Mouse (Mus musculus) B cell, adult 2 months (primary cell): Measurements from ENCODE around the gene Nicn1.
A peak's percentile ranks its signal among the peaks of the same experiment; 100 is the strongest.
"Not testable (repeated sequence)": the region's sequence is repeated elsewhere in the genome, so short reads cannot be mapped to it uniquely, and the experiment has no call there.

Experiments used
- DNase-seq, 2 experiments: peaks; one replicate each; pipeline ENCODE4 v3.0.0; 2022

Nicn1 gene

DNA sequence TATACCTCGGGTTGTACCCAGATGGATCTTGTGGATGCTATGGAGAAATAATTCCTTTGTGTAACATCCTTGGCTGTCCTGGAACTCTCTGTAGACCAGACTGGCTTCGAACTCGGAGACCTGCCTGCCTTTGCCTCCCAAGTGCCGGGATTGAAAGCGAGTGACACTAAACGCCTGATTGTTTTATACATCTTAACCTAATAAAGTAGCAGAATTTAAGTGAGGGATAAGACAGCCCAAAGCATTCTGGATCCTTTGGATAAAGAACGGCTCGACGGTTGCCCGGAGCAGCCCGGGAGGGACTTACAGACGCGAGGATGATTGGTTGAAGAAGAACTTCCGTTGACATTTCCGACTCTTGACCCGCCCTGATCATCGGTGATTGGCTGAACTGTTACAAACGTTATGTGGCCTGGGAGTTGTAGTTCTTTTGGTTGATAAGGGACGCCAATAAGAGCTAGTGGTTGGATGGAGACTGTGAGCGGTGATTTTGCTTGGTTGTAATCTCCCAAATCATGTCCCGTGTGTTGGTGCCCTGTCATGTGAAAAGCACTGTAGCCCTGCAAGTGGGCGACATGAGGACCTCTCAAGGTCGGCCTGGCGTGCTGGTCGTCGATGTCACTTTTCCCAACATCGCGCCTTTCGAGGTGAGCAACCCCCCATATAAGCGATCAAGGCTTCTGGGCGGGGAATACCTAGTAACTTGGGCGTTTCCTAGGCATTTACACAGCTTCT, at the start of gene Nicn1:
Gene Nicn1 (plus strand): TSS at position 414 of the 735 bp plus-strand sequence.
- peak; percentile 85 to 88 for DNase-seq

DNA sequence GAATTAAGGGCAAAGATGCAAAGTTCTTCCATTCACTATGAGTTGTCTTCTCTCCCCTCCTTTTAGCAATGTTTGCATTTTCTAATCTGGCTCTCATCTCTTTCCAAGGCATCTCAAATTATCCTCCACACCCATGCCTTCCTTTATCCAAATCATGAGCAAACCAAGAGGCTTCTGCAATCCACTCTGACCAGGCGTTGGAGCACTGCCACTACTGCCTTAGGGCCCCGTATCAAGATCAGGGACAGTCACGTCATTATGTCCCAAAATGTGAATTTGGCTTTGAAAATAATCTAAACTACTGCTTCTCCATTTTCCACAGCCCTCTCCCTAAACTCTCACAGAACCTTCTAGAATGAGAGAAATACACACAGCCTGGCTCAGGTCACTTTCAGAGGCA, 45.7 kb upstream of the Nicn1 start:
- DNase-seq: no peak

DNA sequence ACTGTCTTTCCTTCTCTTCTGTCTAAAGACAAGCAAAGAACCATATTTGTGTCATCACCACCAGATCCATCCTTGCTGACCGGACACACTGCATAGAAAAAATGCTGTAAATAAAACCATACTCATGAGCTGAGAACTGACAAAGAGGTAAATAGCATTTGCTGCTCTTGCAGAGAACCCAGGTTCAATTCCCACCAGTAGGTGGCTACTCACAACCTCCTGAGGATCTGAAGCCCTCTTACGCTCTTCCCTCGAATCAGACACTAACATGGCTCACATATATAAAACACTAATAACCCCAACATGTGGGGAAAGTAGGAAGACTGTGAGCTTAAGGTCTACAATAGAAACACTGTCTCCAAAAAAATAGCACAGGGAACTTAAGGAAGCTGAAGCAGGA, 45.2 kb upstream of the Nicn1 start:
- DNase-seq: no peak

DNA sequence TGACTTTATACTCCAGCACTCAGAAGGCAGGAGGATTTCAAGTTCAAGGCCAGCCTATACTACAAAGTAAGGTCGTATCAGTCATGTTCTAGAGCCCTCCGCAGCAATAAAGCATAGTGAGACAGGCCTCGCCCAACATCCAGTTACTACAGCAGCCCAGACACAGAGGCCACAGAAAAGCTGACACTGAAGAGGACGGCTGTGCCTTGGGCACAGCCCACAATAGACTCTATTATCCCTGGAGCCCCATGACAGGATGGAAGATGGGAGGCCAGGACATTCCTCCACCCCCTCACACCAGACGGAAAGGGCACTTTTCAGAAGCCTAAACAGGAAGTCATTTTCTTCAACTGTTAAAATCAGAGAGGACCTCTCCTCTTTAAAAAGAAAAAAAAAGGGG, 41.3 kb upstream of the Nicn1 start:
- no peak for DNase-seq

DNA sequence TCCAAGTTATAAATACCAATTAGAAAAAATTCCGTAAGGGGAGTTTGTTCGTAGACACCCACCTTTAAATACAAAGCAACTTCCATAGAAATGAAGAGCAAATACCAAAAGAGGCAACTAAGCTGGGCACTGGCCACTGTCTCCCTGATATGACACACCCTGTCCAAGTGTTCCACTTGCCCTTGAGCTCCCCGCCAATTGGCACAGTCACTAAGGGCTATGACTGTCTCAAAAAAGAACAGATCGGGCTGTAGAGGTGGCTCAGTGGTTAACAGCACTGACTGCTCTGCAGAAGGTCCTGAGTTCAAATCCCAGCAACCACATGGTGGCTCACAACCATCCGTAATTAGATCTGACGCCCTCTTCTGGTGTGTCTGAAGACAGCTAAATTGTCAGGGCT, 38.4 kb upstream of the Nicn1 start:
- no peak for DNase-seq

DNA sequence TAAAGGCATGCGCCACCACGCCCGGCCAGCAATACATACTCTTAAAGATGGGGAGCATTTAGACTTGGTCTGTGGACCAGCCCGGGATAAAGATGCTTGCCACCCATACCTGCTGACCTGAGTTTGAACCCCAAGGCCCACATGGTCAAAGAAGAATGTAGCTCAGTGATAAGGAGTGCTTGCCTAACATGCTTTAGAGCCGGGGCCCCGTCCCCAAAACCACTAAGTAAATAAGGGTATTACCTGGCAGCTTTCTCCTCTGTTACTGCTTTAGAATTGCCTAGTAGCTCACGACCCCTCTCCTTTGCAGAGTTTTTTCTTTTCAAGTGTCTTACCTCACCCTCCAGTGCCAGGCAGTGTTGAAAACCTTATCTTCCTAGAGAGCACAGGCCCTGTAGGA, 37.5 kb upstream of the Nicn1 start:
- no peak for DNase-seq

DNA sequence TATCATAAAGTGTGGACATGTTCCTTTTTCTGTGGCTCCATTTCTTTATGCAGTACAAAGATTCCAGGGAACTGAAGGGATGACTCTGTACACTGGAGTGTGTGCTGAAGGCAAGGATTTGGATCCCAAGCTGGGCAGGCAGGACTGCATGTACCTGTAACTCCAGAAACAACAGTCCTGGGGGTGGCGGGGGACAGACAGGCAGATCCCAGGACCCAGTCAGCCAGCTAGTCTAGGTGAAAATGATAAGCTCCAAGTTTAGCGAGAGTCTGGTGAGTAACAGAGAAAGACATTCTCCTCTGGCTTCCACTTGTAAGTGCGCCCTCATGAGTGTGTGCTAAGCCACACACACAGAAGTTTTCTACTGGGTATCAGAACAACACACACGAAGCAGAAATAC, 29.7 kb upstream of the Nicn1 start:
- no peak for DNase-seq

DNA sequence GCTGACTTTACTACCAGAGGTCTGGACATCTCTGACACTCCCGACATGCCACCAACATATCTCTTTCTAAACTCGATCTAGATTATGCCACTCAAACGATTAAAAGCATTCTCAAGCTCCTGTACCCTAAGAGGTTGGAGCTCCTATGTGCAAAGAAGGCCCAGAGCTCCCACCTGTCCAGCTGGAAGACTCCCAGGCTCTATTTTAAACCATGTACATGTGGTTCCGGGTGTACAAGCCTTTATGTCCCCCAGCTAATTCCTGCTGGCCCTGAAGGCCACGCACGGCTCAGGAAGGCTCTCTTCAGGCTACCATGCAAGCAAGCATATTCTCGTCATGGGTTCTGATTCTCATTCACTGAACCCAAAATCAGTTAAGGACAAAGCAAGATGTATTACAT, 28.4 kb upstream of the Nicn1 start:
- no peak for DNase-seq

DNA sequence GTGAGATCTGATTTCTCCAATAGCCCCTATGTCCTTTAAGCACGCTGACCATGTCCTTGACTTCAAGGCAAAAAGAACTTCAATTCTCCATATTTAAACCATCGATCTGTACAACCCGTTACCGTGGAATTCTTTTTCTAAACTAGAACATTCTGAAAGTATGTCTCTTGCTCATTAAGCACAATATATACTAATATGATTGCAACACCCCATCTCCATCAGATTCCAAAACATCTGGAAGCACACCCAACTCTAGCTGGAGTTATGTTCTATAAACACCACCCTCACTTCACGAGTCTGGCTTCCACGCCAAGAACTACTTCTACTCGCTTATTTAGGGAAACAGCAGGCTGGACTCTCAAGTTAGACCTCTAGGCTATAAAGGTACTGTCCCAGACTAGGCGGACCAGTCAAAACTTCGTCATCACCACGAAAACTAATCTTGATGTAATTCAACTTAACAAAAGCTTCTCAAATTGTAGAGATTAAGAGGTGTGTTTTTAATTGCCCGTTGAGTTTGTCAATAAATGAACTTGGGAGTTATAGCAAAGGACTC, 27.7 kb upstream of the Nicn1 start:
- DNase-seq: peak in 1 of 2 experiments; percentile 19

DNA sequence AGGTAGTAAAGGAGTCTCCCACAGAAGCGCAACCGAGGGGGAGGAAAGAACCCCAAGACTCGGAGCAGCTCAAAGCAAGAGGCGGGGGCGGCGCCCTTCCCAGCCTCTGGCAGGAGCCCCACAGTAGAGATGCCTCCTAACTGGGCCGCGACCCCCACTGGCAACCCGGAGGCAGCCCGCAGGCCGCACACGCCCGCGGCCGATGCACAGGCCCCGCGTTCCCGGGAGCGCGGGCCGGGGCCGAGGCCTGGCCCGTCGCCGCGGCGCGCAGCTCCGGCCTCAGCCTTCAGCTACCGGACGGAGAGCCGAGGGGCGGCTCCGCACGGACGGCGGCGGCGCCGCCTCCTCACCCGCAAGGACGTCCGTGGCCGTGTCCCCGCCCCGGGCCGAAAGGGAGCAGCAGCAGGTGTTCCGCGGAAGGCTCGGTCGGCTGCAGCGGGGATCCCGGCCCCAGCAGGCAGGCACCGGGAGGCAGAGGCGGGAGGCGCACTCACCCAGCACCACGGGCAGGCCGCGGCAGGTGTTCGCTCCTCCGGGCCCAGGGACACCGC, 27.0 kb upstream of the Nicn1 start:
- DNase-seq: no peak

DNA sequence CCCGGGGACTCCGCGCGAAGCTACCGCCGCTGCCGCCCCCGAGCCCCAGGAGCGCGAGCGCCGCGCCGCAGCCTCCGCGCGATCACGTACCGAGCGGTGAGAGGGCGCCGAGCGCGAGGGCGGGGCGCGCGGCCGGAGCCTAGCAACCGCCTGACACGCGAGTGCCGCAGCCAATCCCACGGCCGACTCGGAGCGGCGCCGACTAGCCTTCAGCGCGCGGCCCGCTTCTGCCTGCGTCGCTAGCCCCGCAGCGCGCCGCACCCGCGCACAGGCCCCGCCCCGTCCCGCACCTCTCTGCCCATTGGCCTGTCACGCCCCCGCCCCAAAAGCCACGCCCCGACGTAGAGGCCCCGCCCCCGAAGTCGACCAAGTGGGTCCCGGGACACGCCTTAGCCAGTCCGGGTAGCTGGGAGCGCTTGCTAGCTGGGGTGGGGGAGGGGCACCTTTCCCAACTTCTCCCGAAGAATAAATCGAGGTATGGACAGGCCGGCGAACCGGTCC, 26.5 kb upstream of the Nicn1 start, which contains the start of gene Dag1:
Gene Dag1 (minus strand): TSS at position 269 of the 501 bp plus-strand sequence.
- peak; percentile 99 to 100 for DNase-seq

DNA sequence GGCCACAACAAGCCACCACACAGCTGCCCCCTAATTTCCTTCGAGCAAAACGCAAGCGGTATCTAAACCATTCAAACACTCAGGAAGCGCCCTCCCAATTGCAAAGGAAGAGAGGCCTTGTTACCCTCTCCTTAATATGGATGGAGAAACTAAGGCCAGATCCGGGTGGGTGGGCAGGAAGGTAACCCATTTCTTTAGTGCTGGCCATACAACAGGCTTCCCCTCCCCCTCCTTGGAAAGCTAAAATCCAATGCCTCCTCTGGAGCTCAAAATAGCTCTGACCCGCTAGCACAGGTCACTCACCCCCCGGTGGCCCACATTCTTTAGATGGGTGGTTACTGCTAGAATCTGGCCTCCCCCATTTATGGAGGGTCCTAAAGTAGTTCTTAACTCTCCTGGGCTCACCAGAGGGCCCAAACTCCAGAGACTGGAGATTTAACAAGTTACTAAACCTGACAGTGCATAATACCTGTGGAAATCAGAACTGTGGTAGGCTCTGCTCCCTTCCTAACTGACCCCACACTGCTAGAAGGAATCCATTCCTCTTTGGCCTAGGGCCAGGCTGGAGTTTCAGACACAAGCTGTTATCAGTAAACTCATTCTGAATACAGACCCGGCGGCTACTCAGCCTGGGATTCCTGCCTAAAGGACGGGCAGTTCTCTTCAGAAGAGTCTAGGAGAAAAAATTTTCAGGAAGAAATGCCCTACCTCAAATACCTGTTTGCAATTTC, 25.9 kb upstream of the Nicn1 start:
- no peak for DNase-seq

DNA sequence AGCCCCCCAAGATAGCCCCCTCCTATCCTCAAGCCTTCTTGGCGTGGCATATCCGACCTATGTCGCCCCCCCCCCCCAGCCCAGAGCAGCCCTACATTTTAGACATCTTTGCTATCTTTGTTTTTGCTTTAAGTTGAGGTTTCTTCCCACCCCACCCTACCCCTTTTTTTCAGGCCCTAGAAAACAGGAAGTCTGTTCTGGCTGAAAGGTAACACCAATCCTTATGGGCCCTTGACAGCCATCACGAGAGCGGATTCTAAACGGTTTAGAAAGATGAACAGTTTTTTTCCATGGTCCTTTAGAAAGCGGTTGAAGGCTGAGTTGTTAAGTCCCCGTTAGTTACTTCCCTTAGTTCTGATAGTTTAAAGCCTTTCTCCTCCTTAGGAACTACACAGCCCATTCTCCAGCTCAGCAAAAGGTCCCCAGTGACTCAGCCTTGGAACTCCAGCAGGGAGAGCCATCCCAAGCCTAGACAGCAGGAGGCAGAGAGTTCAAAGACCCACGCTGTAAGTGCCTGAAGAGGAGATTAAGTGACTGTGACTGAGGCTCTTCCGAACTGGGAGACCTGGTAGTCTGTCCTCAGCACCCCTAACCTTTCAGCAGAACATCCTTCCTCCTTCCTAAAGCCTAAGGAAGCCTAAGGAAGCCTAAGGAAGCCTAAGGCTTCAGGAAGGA, 23.8 kb upstream of the Nicn1 start:
- peak; percentile 21 to 35 for DNase-seq

DNA sequence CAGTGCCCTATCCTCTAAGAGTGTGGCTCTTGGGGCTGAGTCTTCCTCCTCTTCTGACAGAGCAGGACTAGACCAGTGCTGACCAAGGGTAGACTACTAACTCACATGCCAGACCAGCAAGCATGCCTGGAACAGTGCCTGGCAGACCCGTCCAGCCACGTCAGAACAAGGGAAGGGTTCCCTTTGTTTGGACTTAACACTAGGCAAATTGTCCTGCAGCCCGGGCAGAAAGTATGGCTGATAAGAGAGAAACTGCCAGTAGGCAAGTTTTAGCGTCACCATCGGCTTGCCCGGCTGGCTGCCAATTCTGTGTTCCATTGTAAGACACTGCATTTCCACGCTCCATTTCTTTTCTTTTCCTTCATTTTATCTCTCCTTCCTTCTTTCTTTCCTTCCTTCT, 22.5 kb upstream of the Nicn1 start:
- no peak for DNase-seq

DNA sequence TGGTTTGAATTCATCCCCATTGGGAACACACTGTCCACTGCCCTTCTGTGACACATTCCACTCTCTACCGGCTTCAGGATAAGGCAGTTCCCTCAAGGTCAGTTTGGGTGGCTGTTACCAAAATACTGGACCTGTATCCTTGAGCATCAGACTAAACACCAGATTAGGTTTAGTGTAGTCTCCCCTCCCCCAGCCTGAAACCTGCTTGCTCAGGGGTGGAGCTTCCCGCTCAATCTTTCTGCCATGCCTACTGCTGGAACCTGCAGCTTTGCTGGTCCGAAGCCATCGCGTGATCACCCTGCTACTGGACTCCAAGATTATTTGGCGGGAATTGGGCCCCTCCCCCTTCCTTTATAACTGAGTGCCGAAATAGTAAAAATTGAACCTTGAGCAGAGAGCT, 21.5 kb upstream of the Nicn1 start:
- DNase-seq: not testable (repeated sequence)

DNA sequence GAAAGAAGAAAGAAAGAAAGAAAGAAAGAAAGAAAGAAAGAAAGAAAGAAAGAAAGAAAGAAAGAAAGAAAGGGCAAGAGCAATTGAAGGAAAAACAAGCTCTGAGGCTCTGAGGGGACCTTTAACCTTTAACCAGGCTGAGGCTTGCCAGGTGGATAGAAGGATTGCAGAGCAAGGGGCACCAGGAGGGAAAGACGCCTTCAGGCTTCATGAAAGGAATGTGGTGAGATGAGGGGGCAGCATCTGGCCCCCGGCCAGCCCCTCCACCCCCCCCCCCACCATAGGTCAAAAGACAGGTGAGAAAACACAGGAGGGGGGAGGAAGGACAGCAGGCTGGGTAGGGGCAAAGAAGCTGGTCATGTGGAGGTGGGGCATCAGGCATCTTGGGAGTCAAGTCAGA, 18.3 kb upstream of the Nicn1 start:
- no peak for DNase-seq

DNA sequence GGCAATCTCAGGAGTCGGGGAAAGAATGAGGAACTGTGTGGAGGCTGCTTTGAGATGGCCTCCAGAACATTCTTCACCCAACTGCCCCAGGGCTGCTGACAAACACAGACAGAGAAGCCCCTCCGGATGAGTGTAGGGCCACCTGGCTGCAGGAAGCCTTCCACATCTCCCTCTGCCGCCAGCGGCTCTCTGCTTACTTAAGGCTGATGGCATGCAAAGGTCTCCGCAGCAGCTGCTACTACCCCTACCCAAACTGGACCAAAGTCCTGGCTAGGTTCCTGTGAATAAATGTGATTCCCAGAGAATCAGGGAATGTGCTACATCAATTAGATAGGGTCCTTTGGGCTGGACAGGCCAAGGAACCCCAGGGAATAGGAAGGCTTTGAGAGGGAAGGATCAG, 17.5 kb upstream of the Nicn1 start:
- DNase-seq: no peak

DNA sequence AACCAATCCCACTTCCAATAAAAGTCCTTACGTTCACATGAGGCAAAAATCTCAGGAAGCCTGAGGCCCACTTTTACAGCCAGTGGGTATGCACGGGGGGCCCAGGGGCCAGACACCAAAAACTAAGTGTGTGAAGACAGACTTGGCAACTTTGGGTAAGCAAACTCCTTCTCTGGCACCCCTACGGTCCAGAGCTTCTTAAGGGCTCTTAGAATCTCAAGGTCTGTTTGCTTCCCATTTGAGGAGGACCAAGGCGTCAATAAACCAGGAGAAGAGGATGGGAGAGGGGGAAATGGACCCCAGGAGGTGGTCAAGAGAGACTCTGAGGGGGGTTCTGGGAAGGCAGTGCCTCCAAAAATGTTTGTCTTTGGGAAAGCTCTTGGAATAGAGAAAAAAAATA, 16.7 kb upstream of the Nicn1 start:
- no peak for DNase-seq

DNA sequence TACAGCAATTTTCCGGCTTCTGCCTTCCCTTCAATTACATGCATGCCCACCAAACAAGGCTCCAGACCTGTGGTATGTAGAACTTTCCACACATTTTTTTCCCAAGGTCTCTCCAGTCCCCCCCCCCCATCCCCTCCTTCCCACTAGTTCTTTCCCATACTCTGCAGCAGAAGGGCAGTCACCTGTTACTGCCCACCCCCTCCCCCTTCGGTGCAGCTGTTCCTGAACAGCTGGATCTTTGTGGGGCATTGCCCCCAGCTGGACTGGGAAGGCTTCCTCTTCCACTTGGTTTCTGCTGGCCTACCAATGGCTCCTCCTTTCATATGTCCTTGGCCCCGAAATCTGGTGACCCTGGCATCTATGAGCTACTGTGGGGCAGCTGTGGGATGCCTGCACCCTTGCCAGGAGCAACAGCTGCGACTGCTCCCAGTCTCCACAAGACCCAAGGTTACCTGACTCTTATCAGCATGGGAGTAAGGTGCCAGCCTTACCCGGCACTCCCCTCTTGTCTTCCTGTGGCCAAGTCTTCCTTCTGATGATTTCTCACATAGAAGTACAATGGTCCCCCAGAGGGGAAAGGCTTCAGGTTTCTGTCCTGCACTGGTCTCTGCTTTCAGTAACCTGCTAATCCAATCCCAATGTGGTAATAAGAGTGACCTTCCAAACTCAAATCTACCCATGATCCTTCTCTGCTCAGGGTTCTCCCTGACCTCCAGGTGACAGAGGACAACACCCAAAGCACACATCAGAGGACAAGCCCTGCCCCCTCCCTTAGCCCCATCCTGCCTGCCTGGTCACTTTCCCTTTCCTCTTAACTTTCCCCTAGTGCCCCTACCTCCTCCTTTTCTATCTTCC, 15.5 kb upstream of the Nicn1 start:
- no peak for DNase-seq

DNA sequence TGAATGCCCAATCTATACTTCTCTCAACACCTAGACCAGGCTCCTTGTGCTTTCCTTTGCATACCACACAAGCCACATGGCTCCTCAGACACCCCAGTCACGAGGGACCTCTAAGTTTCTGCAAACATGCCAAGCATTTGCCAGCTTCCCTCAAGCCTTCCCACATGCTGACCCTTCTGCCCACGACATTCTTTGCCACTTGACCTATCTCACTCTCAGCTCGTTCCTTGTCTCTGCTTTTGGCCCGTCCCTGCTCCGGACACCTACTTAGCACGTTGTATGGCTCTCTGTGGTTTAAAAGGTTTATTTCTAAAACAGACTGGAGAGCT, 14.9 kb upstream of the Nicn1 start:
- no peak for DNase-seq

DNA sequence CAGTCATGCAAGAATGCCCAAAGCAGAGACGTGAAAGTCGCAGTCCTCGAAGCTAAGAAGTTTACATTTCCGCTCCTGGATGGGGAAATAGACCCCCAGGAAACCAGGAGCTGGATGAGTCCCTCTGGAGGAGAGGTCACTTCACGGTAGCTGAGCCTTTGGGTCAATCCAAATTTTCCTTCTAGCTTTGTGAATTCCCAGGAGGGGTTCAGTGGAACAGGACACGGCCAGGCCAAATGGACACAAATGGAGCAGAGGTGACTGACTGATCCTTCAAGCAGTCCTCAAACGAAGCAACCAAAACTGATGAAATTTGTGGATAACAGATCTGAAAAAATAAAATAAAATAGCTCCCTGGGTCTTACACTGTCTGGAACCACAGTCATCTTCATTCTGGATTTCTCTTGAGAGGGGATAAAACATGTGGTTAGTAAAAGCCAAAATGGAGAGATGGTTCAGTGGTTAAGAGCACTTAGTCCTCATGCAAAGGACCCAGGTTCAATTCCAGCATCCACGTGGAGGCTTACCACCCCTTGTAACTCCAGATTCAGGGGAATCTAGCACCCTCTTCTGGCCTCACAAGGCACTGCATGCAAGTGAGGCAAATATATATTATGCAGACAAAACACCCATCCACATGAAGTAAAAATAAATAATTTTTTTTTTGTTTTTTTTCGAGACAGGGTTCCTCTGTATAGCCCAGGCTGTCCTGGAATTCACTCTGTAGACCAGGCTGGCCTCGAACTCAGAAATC, 11.4 kb upstream of the Nicn1 start:
- DNase-seq: peak; percentile 74 to 78
